Mouse (Mus musculus): ENCODE data around the gene Smg5.

DNA sequence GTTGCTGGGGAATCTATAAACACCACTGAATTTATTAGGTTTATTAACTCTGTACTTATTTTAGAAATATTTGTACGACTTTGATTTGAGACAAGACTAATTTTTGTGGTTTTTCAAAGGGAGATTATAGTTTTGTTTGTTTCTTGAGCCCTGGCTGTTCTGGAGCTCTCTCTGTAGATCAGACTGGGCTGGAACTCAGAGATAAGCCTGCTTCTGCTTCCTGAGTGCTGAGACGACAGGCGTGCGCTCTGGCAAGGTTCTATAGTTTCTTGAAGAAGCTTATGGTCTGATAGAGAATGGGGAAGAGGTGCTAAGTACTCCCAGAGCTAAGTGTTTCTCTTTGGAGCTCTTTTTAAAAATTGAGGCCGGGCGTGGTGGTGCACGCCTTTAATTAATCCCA is 2.3 kb downstream of the Smg5 start:
- TF ChIP-seq EP300 (IDR thresholded peaks at IDR 0.05; ENCODE audit: low read depth) (no peak), CTCF (IDR thresholded peaks at IDR 0.05; ENCODE audit: low read depth) (no peak)
